Comparison of ENCODE assay signal across 9 mouse cellular contexts in the genomic region with DNA sequence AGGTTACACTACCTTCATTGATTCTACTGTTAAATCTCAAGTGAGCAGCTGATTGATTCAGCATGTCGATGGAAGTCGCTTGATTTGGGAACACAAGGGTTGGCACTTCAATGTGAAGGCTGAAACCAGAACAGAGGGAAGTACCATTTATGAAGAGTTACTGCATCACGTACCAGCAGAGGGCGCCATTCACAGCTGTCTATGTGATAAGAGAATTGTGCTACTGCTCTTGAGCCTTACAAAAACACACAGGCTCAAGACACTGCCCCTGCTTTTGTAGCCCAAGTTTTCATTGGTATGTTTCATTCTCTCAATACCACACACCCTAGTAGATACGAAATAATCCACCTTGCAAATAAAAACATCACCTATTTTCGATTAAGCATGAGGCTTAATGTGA.
DNase-seq lines count a peak whose midpoint lies in the region; ATAC-seq and TF ChIP-seq lines count a peak whose summit lies in the region.
"Had no signal": no experiment of that assay in that cellular context is flagged by ENCODE, and none has a peak within 500 bp of the region (broad histone marks: within the 10 kb centered on the region; RNA-seq: fewer than 3 reads in every experiment).

No protein-coding gene starts in this region.

- POLR2A ChIA-PET in Patski (lab: Charles Lee): no interaction called here

- H3K9me3 ChIP-seq in neural tube, embryonic 12.5 days: no peaks in the 10 kb centered on the region
- H3K9me3 ChIP-seq: heart, embryonic 13.5 days had no signal

- no peaks in the 10 kb centered on the region for H3K36me3 ChIP-seq in neural tube, embryonic 12.5 days
- H3K36me3 ChIP-seq: heart, embryonic 13.5 days had no signal

- CTCF ChIA-PET in Patski (lab: Charles Lee): no interaction called here

- DNase-seq in cerebellum, adult 11 months: peak; percentile 33
- no peak for DNase-seq in Patski (ENCODE audit: low read depth, low spot score)
- peak; percentile 71 to 83 for DNase-seq in cerebellum, postnatal 25 days
- DNase-seq in gastrocnemius, postnatal 25 days: peak; percentile 9
- DNase-seq in left cerebral cortex, adult 18-20 months (ENCODE audit: low spot score in 2 of 2): peak; percentile 74 to 88
- DNase-seq in B cell, adult 2 months: no peak

- peaks cover 7% of the 10 kb centered on the region for H3K27me3 ChIP-seq in Patski
- H3K27me3 ChIP-seq in neural tube, embryonic 12.5 days (replicated peaks): no peaks in the 10 kb centered on the region
- H3K27me3 ChIP-seq: heart, embryonic 13.5 days had no signal

- H3K4me2 ChIP-seq in neural tube, embryonic 12.5 days (replicated peaks): no peak overlapping the region
- H3K4me2 ChIP-seq: heart, embryonic 13.5 days had no signal

- H3K9ac ChIP-seq in neural tube, embryonic 12.5 days: no peak overlapping the region
- H3K9ac ChIP-seq: heart, embryonic 13.5 days had no signal

- TF ChIP-seq CTCF in Patski (IDR thresholded peaks at IDR 0.05): peak; percentile 41

- ATAC-seq in cerebellum, adult (ENCODE audit: insufficient number of reproducible peaks, low FRiP score, low TSS enrichment): no peak
- ATAC-seq in Patski: no peak
- 0 out of 2 replicates have a peak, but pooled peaks have one; percentile 21 for ATAC-seq in neural tube, embryonic 12.5 days (ENCODE audit: low FRiP score, low read depth)

- in situ Hi-C loops in Patski (cut with MboI; ENCODE audit: low pct_unique_long_range_greater_than_20kb): no loop called here

- H3K4me1 ChIP-seq in neural tube, embryonic 12.5 days: no peaks in the 10 kb centered on the region
- H3K4me1 ChIP-seq: heart, embryonic 13.5 days had no signal

- no peak overlapping the region for H3K4me3 ChIP-seq in neural tube, embryonic 12.5 days
- H3K4me3 ChIP-seq: heart, embryonic 13.5 days had no signal

- no peak overlapping the region for H3K27ac ChIP-seq in neural tube, embryonic 12.5 days
- H3K27ac ChIP-seq: heart, embryonic 13.5 days had no signal

- WGBS in neural tube, embryonic 12.5 days: 40% methylated on average over 6 of the region's 6 CpGs

Comparison
In these comparisons a context has a peak if more than half of its experiments do, and no peak if none do; other contexts are left out.
1. DNase-seq: peak in cerebellum, adult 11 months (single experiment), cerebellum, postnatal 25 days (2 of 2), gastrocnemius, postnatal 25 days (single experiment) and left cerebral cortex, adult 18-20 months (2 of 2); none in Patski (single experiment) and B cell, adult 2 months (0 of 2).